Mouse (Mus musculus) kidney, adult 11 months (tissue): Measurements from ENCODE around the gene Ccpg1.

ENCODE experiments used
- DNase-seq: peaks from one replicate; pipeline ENCODE4 v3.0.0; 2022

Gene Ccpg1

GRCm38 (mm10) chr9:72996806-72997205, 11.6 kb downstream of the Ccpg1 start:
- DNase-seq = no peak

- no peak for DNase-seq
Measured at GRCm38 (mm10) chr9:73000487-73000886, 15.3 kb downstream of the Ccpg1 start.

GRCm38 (mm10) chr9:73001314-73002011, 16.2 kb downstream of the Ccpg1 start:
- DNase-seq = no peak

- no peak for DNase-seq
Measured at GRCm38 (mm10) chr9:73002177-73002576, 16.9 kb downstream of the Ccpg1 start.

- DNase-seq = no peak
Measured at GRCm38 (mm10) chr9:73004076-73004475, 18.8 kb downstream of the Ccpg1 start.

GRCm38 (mm10) chr9:73005106-73005505, 19.9 kb downstream of the Ccpg1 start:
- DNase-seq = no peak

GRCm38 (mm10) chr9:73006175-73006574, 20.9 kb downstream of the Ccpg1 start:
- DNase-seq = no peak

GRCm38 (mm10) chr9:73008384-73008783, 23.2 kb downstream of the Ccpg1 start:
- no peak for DNase-seq

- no peak for DNase-seq
Measured at GRCm38 (mm10) chr9:73012629-73013028, 27.4 kb downstream of the Ccpg1 start.

- DNase-seq = no peak
Measured at GRCm38 (mm10) chr9:73014724-73015123, 29.5 kb downstream of the Ccpg1 start.

GRCm38 (mm10) chr9:73019841-73020240, 34.6 kb downstream of the Ccpg1 start:
- no peak for DNase-seq

- no peak for DNase-seq
Measured at GRCm38 (mm10) chr9:73020566-73021097, 35.4 kb downstream of the Ccpg1 start.

- DNase-seq = no peak
Measured at GRCm38 (mm10) chr9:73025818-73026636, 40.8 kb downstream of the Ccpg1 start.

GRCm38 (mm10) chr9:73030443-73030842, 45.2 kb downstream of the Ccpg1 start:
- no peak for DNase-seq

GRCm38 (mm10) chr9:73031421-73031820, 46.2 kb downstream of the Ccpg1 start:
- no peak for DNase-seq

GRCm38 (mm10) chr9:73033406-73033805, 48.2 kb downstream of the Ccpg1 start:
- no peak for DNase-seq

GRCm38 (mm10) chr9:73039222-73039945, 54.2 kb downstream of the Ccpg1 start:
- peak; percentile 88 for DNase-seq

GRCm38 (mm10) chr9:73040080-73040479, 54.9 kb downstream of the Ccpg1 start, which contains the start of gene Pigb:
Gene Pigb (minus strand): TSS chr9:73040378.
- no peak for DNase-seq

- peak; percentile 82 for DNase-seq
Measured at GRCm38 (mm10) chr9:73044146-73045079, 59.2 kb downstream of the Ccpg1 start, which contains the start of gene Rab27a. Gene Rab27a (plus strand): TSS chr9:73044854.

- DNase-seq = peak; percentile 16
Measured at GRCm38 (mm10) chr9:73045204-73045603, 60.0 kb downstream of the Ccpg1 start.

GRCm38 (mm10) chr9:73045711-73046110, 60.5 kb downstream of the Ccpg1 start:
- DNase-seq = no peak

- DNase-seq = no peak
Measured at GRCm38 (mm10) chr9:73047906-73048305, 62.7 kb downstream of the Ccpg1 start.
